Mouse (Mus musculus) heart, embryonic 15.5 days (tissue): ENCODE data around the gene Nos1ap. TPM values are rescaled to one million over a fixed set of nuclear protein-coding genes. Genes with fewer than 3 reads are reported as not detected.

Experiments
- ATAC-seq: fragments of 200-750 bp; cut with Nextera tagmentation; replicated peaks from 2 replicates; pipeline ENCODE4 v1.8.0; 2017; ENCODE audit warnings: low read depth, moderate TSS enrichment; ENCODE audit not compliant: insufficient number of reproducible peaks, insufficient read depth, low FRiP score
- H3K27ac ChIP-seq: fragments of 300-500 bp; sonication (generic); 2 replicates; pipeline ENCODE4 v1.5.1; 2015; ENCODE audit warnings: mild to moderate bottlenecking, inconsistent platforms
- H3K27me3 ChIP-seq: fragments of 300-500 bp; sonication (generic); 2 replicates; pipeline ENCODE4 v1.6.1; 2015; ENCODE audit warnings: inconsistent platforms
- H3K36me3 ChIP-seq: fragments of 300-500 bp; sonication (generic); 2 replicates; pipeline ENCODE4 v1.6.1; 2015; ENCODE audit warnings: mild to moderate bottlenecking, inconsistent platforms
- H3K4me1 ChIP-seq: fragments of 300-500 bp; sonication (generic); replicated peaks from 2 replicates; pipeline ENCODE4 v1.6.1; 2015; ENCODE audit warnings: inconsistent platforms
- H3K4me2 ChIP-seq: fragments of 300-500 bp; sonication (generic); 2 replicates; pipeline ENCODE4 v1.6.1; 2015; ENCODE audit warnings: inconsistent platforms, mild to moderate bottlenecking, moderate library complexity
- H3K4me3 ChIP-seq: fragments of 300-500 bp; sonication (generic); 2 replicates; pipeline ENCODE4 v1.5.1; 2015; ENCODE audit warnings: mild to moderate bottlenecking, inconsistent platforms
- H3K9ac ChIP-seq: fragments of 300-500 bp; sonication (generic); 2 replicates; pipeline ENCODE4 v1.6.1; 2015; ENCODE audit warnings: mild to moderate bottlenecking, inconsistent platforms
- H3K9me3 ChIP-seq: fragments of 300-500 bp; sonication (generic); replicated peaks from 2 replicates; pipeline ENCODE4 v1.6.1; 2016; ENCODE audit warnings: inconsistent platforms
- WGBS: fragments of 180-500 bp; shearing (Covaris S2); methylation state at CpG from one replicate; pipeline ENCODE4 v1.1.7; 2015; ENCODE audit warnings: mixed read lengths; 5-methylcytosine and 5-hydroxymethylcytosine counted together
- polyA plus RNA-seq: library from polyadenylated mRNA; unstranded; fragments of >200 nt; fragmentation: Nextera tagmentation; extraction: Ambion mirVana; gene quantifications from 2 replicates; pipeline ENCODE4 v1.2.1, GENCODE M21; 2015

Gene Nos1ap
- polyA plus RNA-seq, 1 experiment from 2014 or later, result 13.7 TPM

- Histone ChIP-seq H3K9ac (no peak overlapping the region), H3K36me3 (no peaks in the 10 kb centered on the region), H3K9me3 (no peaks in the 10 kb centered on the region), H3K4me1 (peaks cover 9% of the 10 kb centered on the region; the same call in 1 of the 2 replicates), H3K4me2 (no peak overlapping the region), H3K4me3 (no peak overlapping the region), H3K27ac (no peak overlapping the region), H3K27me3 (no peaks in the 10 kb centered on the region)
- 91% methylated on average over 3 of the region's 3 CpGs for WGBS
- no peak for ATAC-seq
These were observed 22.0 kb upstream of the Nos1ap start for GRCm38 (mm10) chr1:170611631-170612030.

- ATAC-seq, result no peak
- Histone ChIP-seq H3K36me3 (no peaks in the 10 kb centered on the region), H3K4me1 (peaks cover 13% of the 10 kb centered on the region), H3K27me3 (no peaks in the 10 kb centered on the region), H3K4me3 (no peak overlapping the region), H3K9me3 (no peaks in the 10 kb centered on the region), H3K9ac (no peak overlapping the region), H3K4me2 (no peak overlapping the region), H3K27ac (no peak overlapping the region)
- WGBS, result 90% methylated on average over 3 of the region's 3 CpGs
These were observed 21.0 kb upstream of the Nos1ap start for GRCm38 (mm10) chr1:170610695-170611094.

GRCm38 (mm10) chr1:170610289-170610688 is 20.6 kb upstream of the Nos1ap start:
- H3K4me2 ChIP-seq, result no peak overlapping the region
- H3K9ac ChIP-seq, result no peak overlapping the region
- H3K4me3 ChIP-seq, result no peak overlapping the region
- H3K27me3 ChIP-seq, result no peaks in the 10 kb centered on the region
- H3K9me3 ChIP-seq, result no peaks in the 10 kb centered on the region
- no peaks in the 10 kb centered on the region for H3K36me3 ChIP-seq
- no peak for ATAC-seq
- 54% methylated on average over 3 of the region's 3 CpGs for WGBS
- H3K27ac ChIP-seq, result no peak overlapping the region
- peaks cover 17% of the 10 kb centered on the region for H3K4me1 ChIP-seq

- Histone ChIP-seq H3K27ac (no peak overlapping the region), H3K27me3 (no peaks in the 10 kb centered on the region), H3K36me3 (no peaks in the 10 kb centered on the region), H3K9ac (no peak overlapping the region), H3K9me3 (no peaks in the 10 kb centered on the region), H3K4me3 (no peak overlapping the region), H3K4me1 (peaks cover 21% of the 10 kb centered on the region), H3K4me2 (no peak overlapping the region)
- no peak for ATAC-seq
- WGBS, result 52% methylated on average over 7 of the region's 7 CpGs
These were observed 20.2 kb upstream of the Nos1ap start for GRCm38 (mm10) chr1:170609872-170610271.

GRCm38 (mm10) chr1:170608461-170609071 is 18.9 kb upstream of the Nos1ap start:
- H3K9ac ChIP-seq, result no peak overlapping the region
- H3K27me3 ChIP-seq, result no peaks in the 10 kb centered on the region
- H3K9me3 ChIP-seq, result no peaks in the 10 kb centered on the region
- no peak for ATAC-seq
- no peak overlapping the region for H3K4me3 ChIP-seq
- peaks cover 26% of the 10 kb centered on the region for H3K4me1 ChIP-seq
- no peak overlapping the region for H3K4me2 ChIP-seq
- H3K27ac ChIP-seq, result no peak overlapping the region
- WGBS, result 66% methylated on average over 3 of the region's 3 CpGs
- no peaks in the 10 kb centered on the region for H3K36me3 ChIP-seq

- Histone ChIP-seq H3K36me3 (no peaks in the 10 kb centered on the region), H3K9me3 (no peaks in the 10 kb centered on the region), H3K4me2 (no peak overlapping the region), H3K4me1 (peaks cover 23% of the 10 kb centered on the region), H3K27me3 (no peaks in the 10 kb centered on the region), H3K27ac (no peak overlapping the region), H3K9ac (no peak overlapping the region), H3K4me3 (no peak overlapping the region)
- ATAC-seq, result no peak
- WGBS, result 92% methylated on average over 8 of the region's 8 CpGs
These were observed 17.7 kb upstream of the Nos1ap start for GRCm38 (mm10) chr1:170607231-170607917.

- Histone ChIP-seq H3K9me3 (no peaks in the 10 kb centered on the region), H3K36me3 (no peaks in the 10 kb centered on the region), H3K27me3 (no peaks in the 10 kb centered on the region), H3K4me1 (peaks cover 22% of the 10 kb centered on the region), H3K4me3 (no peak overlapping the region), H3K9ac (no peak overlapping the region), H3K27ac (peak overlapping the region; percentile 62), H3K4me2 (0 out of 2 replicates have a peak overlapping the region, but pooled peaks have one; percentile 14)
- whole genome bisulfite sequencing, result 38% methylated on average over 21 of the region's 21 CpGs
- ATAC-seq, result peak; percentile 56; the same call in 1 of the 2 replicates
These were observed 15.8 kb upstream of the Nos1ap start for GRCm38 (mm10) chr1:170605228-170606001.

- no peaks in the 10 kb centered on the region for H3K4me1 ChIP-seq
- WGBS, result 95% methylated on average over 7 of the region's 7 CpGs
- no peaks in the 10 kb centered on the region for H3K27me3 ChIP-seq
- H3K27ac ChIP-seq, result no peak overlapping the region
- no peaks in the 10 kb centered on the region for H3K36me3 ChIP-seq
- H3K4me3 ChIP-seq, result no peak overlapping the region
- no peak overlapping the region for H3K4me2 ChIP-seq
- H3K9ac ChIP-seq, result no peak overlapping the region
- no peaks in the 10 kb centered on the region for H3K9me3 ChIP-seq
- ATAC-seq, result no peak
These were observed 4.9 kb upstream of the Nos1ap start for GRCm38 (mm10) chr1:170594575-170594974.

- Histone ChIP-seq H3K9me3 (no peaks in the 10 kb centered on the region), H3K27me3 (no peaks in the 10 kb centered on the region), H3K27ac (no peak overlapping the region), H3K4me3 (no peak overlapping the region), H3K4me2 (no peak overlapping the region), H3K9ac (no peak overlapping the region), H3K36me3 (no peaks in the 10 kb centered on the region), H3K4me1 (peaks cover 13% of the 10 kb centered on the region)
- WGBS, result 59% methylated on average over 4 of the region's 4 CpGs
- ATAC-seq, result no peak
These were observed 870 bp upstream of the Nos1ap start for GRCm38 (mm10) chr1:170590531-170590930.

GRCm38 (mm10) chr1:170590041-170590360 is 340 bp upstream of the Nos1ap start:
- Histone ChIP-seq H3K27ac (peak overlapping the region; percentile 83), H3K4me3 (peak overlapping the region; percentile 88), H3K9ac (peak overlapping the region; percentile 92), H3K4me1 (peaks cover 13% of the 10 kb centered on the region), H3K36me3 (no peaks in the 10 kb centered on the region), H3K27me3 (no peaks in the 10 kb centered on the region), H3K9me3 (no peaks in the 10 kb centered on the region), H3K4me2 (peak overlapping the region; percentile 94)
- WGBS, result 5% methylated on average over 11 of the region's 11 CpGs
- ATAC-seq, result no peak

- peak overlapping the region; percentile 83; the same call in 1 of the 2 replicates for H3K27ac ChIP-seq
- H3K9ac ChIP-seq, result peak overlapping the region; percentile 92
- WGBS, result 5% methylated on average over 8 of the region's 8 CpGs
These were observed 812 bp downstream of the Nos1ap start for GRCm38 (mm10) chr1:170588879-170589218.

More at GRCm38 (mm10) chr1:170588879-170589218, 812 bp downstream of the Nos1ap start:
- ATAC-seq, result no peak
- H3K36me3 ChIP-seq, result no peaks in the 10 kb centered on the region
- H3K4me3 ChIP-seq, result peak overlapping the region; percentile 88
- peaks cover 13% of the 10 kb centered on the region for H3K4me1 ChIP-seq
- H3K4me2 ChIP-seq, result peak overlapping the region; percentile 94
- H3K9me3 ChIP-seq, result no peaks in the 10 kb centered on the region
- no peaks in the 10 kb centered on the region for H3K27me3 ChIP-seq
